Mouse (Mus musculus): ENCODE results near the gene Ccdc88c.
"Not testable (repeated sequence)": the region's sequence is repeated elsewhere in the genome, so short reads cannot be mapped to it uniquely, and the experiment has no call there.

The Ccdc88c gene

DNA sequence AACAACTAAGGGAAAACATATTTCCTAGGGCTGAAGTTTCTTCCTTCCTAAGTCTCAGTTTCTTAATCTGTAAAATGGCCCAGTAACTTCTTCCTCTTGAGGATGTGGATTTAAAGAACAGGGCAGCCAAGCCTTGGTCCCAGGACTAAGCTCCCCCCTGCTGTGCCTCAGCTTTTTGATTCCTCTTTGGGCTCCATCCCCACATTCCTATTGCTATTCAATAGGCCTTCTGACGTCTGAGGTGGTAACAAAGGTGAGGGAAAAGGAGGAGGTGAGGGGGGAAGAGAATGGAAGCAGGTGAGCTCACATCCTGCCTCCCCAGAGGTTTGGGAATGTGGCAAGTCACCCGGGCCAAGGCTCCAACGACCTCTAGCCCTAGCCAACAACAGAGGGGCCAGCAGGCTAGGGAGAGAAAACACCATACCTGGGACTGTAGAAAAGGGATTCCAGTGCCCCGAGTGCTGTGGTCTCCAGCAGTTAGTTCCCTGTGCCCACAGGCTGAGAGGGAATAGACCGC, 12.4 kb downstream of the Ccdc88c start:
- no peak for DNase-seq

DNA sequence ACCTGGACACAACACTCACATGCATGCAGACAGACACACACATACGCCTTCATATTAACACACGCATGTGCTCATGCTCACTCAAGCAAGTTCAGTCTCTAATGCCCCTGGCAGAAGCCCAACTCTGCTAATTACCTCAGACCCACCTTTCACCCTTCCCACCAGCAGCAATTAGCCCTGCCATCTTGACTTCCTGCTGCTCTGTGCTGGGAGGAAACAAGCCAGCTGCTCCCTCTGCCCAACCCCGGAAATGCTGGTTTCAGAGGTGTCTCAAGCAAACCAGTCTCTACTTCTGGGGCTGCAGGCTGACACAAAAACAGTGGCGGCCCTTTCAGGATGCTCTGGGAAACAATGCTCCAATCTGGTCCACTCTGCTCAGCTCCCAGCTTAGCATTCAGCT, 12.9 kb downstream of the Ccdc88c start:
- no peak for DNase-seq

DNA sequence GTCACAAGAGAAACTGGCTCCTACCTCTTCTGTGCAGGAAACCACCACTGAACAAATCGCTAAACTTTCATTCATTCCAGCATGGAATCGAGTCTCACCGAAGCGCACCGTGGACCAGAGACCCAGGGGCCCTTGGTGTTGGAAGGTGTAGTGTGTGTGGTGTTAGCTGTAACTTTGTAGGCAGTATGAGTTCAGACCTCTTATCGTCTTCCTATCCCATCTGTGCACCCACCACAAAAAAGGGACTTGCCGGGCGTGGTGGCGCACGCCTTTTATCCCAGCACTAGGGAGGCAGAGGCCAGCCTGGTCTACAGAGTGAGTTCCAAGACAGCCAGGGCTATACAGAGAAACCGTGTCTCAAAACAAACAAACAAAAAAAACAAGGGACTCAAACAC, 13.7 kb downstream of the Ccdc88c start:
- no peak for DNase-seq

DNA sequence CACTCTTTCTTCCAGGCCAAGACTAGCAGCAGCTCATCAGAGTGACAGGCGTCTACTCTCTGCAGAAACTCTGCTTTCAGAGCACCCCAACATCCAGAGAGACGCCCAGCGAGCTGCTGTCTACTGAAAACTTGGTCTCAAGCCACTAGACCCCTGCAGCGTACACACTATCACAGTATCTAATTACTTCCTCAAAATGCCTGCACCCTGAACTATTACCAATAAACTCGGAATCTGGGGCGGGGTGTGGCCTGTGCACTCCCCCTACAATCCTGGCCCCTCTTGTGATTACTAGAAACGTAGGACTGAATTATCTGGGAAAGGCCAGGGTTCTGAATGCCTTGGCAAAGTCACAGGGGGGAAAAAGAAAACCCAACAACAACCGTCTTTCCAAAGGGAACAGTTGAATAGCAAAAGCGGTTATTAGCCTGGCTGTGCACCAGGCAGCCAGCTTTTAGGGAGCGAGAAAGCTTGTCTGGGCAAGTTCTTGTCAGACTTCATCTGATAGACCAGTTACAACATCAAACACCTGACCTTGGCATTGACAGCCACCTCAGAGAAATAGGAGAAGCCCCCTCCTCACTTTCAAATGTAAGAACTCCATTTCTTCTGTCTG, 14.2 kb downstream of the Ccdc88c start:
- DNase-seq = no peak

DNA sequence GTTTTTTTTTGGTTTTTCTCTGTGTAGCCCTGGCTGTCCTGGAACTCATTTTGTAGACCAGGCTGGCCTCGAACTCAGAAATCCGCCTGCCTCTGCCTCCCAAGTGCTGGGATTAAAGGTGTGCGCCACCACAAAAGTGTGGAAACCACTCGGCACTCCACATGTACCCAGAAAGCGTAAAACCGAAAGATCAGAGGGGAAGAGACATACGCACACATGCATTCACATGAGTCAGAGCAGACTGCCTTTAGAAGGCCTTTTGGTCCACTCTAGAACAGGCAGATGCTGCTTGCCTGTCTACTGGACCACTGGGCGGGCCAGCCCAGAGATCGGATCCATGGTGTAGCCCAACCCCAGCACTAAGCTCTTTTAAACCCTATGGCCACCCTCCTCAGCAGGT, 15.2 kb downstream of the Ccdc88c start:
- DNase-seq = not testable (repeated sequence)

DNA sequence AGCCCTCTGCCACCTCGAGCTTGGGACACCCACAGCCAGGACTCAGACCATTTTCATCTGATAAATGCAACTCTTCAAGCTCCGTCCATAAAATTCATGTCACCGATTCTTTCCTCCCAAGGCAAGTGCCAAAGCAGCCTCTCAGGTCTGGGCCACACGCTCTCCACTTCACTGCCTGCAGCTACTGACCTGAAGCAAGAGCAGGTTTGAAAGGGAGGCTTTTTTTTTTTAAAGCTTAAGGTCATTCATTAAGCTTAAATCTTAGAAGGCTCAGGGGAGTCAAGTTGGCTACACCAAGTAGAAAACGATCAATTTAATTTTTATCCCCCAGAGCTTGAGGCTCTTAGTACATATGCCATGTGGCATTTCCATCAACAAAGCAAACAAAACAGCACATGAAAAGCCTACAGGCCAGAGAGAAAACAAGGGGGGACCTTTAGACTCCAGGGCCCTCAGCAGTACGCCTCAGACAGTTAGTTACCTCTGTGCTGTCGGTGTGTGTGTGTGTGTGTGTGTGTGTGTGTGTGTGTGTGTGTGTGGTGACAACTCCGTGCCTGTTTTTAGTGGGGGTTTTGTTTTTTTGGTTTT, 15.7 kb downstream of the Ccdc88c start:
- no peak for DNase-seq

DNA sequence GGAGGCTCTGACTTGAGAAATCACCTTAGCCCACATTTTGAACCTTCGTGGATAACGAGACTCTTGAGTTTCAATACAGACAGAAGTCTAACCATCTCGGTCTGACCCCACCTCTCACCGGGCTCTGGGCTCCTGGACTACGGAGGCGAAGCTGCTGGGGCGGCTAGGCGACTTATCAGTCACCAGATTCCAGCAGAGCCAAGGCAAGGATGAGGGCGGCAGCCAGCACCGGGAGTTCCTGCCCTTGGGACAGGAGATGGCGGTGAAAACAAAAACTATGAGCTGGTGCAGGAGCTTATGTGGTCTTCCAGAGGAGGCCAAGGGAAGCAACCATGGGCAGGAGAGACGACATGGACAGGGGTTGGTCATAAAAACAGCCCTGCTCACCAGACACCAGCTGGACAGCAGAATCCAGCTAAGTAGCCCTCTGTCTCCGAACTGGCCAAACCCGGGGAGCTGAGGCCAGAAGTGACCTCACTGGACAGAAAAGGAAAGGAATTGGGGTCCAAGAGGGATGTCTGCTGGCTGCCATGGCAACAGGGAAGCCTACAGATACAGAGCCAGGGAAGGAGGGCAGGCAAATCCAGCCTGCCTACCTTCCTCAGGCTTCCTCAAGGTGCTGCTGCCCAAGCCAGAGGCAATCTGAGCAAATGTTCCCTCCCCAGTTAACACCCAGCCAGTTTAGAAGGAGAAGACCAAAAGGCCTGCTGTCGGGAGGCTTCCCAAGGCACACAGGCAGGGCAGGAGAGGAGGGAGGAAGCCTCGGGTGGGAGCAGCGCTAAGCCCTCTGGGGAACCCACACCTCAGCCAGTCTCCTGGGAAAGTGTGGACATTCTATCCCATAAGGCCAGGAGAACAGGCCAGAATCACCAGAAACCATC, 16.4 kb downstream of the Ccdc88c start:
- DNase-seq = no peak

DNA sequence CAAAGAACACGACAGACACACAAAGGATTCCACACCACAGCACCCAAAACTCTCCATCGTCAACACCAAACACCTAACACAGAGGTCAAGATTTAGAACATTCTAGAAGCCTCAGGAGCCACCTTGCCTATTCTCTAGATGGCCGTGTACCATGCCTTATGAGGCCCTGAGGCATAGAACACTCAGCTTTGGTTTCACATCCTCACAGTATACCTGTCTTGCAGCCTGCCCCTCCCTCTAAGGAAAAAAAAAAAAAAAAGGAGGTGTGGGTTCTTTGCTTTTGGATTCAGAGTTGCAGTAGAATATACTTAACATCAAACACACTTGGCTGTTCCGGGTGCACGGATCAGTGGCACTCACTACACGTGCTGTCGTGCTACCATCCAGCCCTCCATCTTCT, 17.8 kb downstream of the Ccdc88c start:
- DNase-seq = no peak

DNA sequence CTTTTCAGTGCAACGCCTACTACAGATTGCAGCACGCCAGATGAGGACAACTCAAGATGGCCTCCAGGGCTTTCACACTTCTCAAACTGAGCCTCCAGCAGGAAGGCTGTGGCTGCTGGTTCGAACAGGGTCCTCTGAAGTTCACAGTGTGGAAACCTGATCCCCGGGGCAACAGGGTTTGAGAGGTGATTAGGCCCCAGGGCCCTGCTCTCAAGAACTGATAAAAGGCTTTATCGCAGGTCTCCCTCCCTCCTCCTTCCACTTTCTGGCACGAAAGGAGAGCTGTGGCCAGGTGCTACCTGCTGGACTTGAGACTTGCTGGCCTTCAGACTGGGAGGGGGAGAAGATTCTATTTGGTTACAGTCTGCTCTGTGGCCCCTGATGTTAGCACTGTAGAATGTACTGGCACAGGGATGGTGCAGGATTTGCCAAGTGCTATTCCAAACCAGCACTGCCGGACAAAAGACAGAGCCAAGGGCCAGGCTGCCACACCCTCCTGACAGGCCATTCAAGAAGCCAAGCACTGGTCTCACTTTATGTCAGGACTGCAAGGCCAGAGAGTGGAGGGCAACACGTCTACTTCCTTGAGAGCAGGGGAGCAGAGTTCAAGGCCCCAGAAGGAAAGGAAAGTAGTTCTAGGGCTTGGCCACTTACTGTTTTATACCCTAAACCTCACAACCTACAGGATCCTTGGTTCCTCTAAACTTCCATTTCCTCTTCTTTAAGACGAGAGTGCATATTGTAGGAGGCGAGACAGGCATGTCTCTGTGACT, 18.5 kb downstream of the Ccdc88c start:
- no peak for DNase-seq

DNA sequence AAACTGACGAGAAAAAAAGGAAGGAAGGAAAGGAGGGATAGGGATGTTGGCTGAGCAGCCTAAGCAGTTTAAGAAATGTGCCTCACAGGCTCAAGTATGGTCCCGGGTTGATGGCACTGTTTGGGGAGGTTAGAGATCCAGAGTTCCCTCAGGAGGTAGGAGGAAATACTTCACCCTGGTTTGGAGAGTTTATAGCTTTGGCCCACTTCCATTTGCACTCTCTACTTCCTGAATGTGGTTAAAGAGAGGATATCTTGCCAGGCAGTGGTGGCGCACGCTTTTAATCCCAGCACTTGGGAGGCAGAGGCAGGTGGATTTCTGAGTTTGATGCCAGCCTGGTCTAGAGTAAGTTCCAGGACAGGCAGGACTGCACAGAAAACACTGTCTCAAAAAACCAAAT, 19.6 kb downstream of the Ccdc88c start:
- DNase-seq = no peak

DNA sequence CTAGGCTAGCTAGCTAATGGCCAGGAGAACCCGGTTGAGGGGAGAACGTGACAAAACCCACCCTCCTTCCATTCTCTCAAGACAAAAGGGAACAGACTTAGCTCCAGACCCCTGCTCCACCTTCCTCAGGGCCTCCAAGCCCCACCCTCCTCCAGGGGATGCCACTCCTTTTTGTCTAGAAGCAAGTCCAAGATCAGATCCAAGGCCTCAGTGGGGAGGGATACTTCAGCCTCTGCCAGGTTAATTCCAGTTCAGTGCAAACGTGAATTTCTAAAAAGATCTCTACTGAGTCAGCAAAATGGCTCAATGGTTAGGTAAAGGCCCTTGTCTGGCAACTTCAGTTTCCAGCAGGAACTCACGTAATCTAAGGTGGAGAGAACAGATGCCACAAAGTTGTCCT, 20.2 kb downstream of the Ccdc88c start:
- DNase-seq = no peak

DNA sequence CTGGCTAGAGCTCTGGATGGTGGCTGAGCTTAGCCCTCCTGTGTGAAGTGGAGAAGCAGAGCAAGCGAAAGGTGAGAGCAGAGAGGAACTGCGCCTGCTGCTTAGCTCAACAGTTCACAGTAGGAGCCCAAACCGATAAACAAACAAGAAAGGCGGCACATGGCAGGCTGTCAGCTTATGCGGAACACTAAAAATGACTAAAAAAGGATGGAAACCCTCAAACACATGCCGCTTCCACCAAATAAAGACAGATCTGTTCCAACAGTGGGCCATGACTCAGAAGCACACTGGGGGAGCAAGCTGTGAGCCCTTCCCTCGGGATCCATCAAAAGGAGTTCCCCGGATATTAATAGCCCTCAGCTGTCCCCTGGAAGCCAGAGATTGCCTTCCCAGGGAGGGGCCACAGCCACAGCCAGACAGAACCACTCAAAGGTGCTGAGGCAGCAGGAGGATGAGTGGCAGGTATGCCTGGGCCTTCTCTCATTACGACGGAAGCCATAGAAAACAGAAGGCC, 20.8 kb downstream of the Ccdc88c start:
- DNase-seq = peak; percentile 43

DNA sequence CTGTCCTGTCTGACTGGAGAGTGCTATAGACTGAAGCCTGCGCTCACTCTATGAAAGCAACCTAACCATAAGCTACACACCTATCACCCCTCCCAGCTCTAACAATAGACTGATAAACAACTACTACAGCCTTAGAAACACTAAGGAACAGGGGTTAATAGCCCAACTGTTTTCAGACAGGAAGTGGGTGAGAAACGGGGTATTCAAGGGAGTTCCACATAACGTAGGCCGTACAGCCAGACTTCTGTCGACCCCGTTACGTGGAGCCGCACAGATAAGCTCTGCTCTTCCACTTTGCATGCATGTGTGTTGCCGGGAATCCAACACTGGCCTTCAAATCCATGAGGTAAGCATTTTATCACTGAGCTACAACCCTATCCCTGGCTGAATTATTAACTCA, 21.4 kb downstream of the Ccdc88c start:
- DNase-seq = no peak

DNA sequence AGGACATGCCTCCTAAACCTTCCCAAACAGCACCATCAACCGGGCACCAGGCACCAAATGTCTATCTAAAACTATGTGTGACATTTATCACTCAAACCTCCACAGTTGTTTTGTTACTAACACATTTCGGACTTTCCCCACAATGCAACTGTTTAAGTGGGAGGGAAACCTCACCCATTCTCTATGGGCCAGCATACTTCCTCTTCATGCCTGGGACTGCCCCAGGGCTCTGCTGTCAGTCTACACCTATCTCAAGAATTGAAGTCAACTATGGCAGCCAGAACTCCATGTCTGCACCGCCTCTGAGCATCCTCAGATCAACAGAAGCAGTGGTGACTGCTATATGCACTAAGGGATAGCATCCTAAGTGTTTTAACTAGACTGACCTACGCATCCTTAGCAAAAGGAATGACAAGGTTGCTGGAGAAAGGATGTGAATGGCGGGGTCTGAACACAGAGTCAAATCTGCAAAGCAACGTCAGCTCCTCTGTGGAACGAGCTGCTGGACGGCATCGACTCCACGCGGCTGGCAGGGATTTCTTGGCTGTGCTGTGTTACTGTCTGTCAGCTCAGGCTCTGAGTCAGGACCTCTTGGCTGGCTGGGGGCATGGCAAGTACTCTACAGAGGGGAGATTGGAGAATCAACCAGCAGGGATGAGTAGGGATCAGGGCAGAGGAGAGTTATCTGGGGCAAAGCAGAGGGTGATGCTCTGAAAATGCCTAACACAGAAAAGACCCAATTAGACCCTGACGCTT, 23.0 kb downstream of the Ccdc88c start:
- no peak for DNase-seq

DNA sequence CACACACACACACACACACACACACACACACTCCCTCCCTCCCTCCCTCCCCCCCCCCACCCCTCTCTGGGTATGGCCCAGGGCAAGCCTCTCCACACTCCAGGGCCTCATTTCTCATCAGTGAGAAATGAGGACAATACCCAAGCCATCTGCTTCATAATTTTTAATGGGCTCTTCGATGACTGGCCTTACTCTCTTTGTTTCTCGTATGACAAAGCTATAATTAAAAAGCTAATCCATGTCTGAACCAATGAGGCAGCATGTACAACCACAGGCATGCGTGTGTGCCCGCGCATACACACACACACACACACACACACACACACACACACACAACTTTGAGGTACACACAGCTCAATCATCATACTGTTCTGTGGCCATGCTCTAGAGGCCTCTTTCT, 23.9 kb downstream of the Ccdc88c start:
- DNase-seq = no peak

DNA sequence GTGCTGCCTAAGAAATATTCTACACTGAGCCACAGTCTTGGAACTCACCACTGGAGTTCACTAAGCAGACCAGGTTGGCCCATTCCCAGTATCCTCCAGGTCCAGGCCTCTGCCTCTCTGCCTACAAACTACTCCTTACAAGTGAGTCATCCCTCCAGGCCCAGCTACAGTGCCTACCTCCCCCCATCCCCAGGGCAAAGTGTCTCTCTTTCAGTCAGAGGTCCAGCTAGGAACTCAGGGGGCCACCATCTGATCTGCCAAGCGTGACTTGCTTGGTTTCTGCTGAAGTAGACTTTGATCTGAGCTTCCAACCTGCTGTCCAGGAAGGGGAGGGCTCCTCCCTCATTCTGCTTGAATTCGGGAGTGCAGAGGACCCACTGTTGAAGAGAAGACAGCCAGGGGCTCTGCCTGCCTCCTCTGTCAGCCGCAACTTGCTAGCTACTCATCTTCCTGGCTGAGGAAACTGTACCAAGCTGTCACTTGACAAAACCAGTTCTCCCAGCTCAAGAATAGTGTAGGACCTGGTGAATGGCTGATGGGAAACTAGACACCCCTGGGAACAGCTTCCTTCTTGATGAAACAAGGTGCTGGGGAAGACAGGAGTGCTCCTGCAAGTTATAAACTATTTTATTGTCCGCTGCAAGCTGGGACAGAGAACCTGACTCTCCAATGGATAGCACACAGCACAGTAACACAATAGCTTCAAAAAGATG, 25.9 kb downstream of the Ccdc88c start:
- DNase-seq = no peak

DNA sequence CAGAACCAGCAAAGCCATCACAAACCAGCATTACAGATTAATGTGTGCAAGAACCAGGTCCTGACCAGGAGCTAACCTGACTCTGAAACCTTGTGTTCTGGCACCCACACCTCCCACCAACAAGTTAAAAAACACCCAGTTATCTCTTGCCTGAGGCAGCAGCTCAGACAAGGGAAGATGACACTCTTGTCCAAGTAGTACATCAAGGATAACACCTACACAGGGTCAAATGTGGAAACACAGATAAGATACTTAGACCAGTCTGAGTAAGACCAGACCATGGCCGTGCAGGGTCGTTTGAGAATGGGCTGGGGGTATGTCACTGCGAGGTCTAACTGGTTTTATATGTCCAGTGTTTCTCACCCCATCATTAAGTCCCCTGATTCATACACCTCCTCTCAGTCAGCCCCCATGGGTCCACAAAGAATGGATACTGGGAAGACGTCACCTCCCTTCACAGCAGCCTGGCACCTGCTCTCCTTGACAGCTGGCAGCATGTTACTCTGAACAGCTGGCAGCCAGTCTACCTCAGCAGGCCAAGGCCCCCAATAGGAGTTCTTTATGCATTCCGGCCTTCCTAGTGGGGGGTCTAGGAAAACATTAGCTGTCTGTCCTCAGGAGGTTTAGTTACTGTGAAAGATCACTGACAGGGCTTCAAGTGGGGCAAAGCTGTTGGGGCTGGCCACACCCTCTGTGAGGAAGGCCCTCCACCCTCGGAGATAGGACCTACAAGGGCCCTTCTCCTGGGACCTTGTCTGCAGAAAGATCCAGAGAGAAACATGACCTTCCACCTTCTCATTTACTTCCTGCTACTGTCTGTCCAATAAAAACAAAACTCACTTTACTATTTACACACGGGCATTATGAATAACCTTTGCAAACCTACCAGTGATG, 29.5 kb downstream of the Ccdc88c start:
- no peak for DNase-seq

DNA sequence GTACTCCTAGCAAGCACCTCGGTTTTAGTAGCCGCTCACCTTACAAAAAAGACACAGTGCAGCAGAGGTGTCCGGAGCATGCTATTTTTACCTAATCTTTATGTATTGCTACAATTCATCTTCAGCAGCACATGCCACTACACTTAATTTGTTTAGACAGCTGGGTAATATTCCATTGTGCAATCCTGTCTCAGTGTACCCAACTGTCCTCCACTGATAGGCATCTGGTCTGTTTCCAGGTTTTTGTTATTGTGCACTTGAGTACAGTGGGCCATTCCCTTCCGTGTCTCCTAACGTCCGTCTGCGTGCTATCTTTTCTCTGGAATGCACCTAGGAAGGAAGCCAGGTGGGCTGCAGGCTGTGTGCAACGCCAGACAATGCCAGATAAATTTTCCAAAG, 30.3 kb downstream of the Ccdc88c start:
- no peak for DNase-seq

DNA sequence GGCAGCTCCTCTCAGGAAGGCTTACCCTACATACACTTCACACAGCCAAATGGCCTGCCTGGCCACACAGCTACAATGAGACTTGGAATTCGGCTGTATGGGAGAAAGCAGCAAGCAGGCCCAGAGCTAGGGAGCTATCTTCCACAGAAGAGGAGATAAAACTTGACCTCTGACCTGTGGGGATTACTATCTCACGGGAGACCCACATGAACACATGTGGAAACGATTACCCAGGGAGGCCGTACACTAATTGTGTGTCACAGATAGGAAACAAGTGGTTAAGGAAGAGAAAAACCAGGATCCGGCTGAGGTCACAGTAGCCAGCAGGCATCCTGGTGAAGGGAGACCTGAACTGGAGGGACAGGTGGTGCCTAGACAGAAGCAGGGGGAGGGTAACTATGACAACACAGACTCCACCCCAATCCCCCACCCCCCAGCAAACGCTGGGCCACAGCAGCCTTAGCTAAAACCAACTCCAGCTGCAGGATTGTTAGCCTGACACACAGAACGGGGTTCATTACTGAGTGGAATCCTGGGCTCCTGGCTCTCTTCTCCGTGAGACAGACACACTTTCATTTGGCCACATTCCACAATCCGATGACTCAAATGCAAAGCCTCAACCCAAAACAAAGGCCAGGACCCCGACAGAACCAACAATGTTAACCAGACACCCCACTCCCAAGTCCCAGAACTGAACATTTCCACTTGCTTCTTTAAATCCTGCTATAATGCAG, 30.9 kb downstream of the Ccdc88c start:
- no peak for DNase-seq

All from cerebellum, adult 11-12 months (tissue).